Mouse (Mus musculus) CH12.LX (cell line): ENCODE measurements around the gene Hnrnpul1. TPM values are rescaled to one million over a fixed set of nuclear protein-coding genes. Genes with fewer than 3 reads are reported as not detected.

Experiments
- DNase-seq: peaks from one replicate; pipeline ENCODE4 v3.0.0-alpha.2; 2013; ENCODE audit errors: extremely low read depth
- H3K27ac ChIP-seq: 2 replicates; pipeline ENCODE4 v1.5.1; 2012; ENCODE audit warnings: low read depth, mild to moderate bottlenecking, control low read depth, moderate library complexity; ENCODE audit not compliant: insufficient read depth
- H3K27me3 ChIP-seq: replicated peaks from 2 replicates; pipeline ENCODE3; 2012; ENCODE audit warnings: inconsistent platforms
- H3K36me3 ChIP-seq, 2 experiments: replicated peaks in 1 of 2; 2 replicates each; pipeline versions ENCODE3 to v1.6.1; 2012; ENCODE audit warnings: inconsistent platforms in 1 of 2, low read length in 1 of 2, mild to moderate bottlenecking in 1 of 2, mixed read lengths in 1 of 2, moderate library complexity in 1 of 2; ENCODE audit not compliant: control insufficient read depth in 1 of 2, insufficient read depth in 1 of 2
- H3K4me1 ChIP-seq, 2 experiments: 2 replicates each; pipeline ENCODE4 v1.6.1; 2012; ENCODE audit warnings: inconsistent platforms in 1 of 2, moderate library complexity in 1 of 2; ENCODE audit not compliant: insufficient read depth in 2 of 2, control insufficient read depth in 1 of 2
- H3K4me2 ChIP-seq: 2 replicates; pipeline ENCODE4 v1.6.1; 2012; ENCODE audit warnings: low read depth, mild to moderate bottlenecking, control low read depth; ENCODE audit not compliant: poor library complexity, insufficient read depth, severe bottlenecking
- H3K4me3 ChIP-seq, 3 experiments: fragments of 150-350 bp in 1 of 3; sonication (generic) in 1 of 3; replicated peaks in 1 of 3; 2 replicates each; pipeline versions ENCODE3 to v1.5.1; 2011 to 2012; ENCODE audit warnings: low read depth in 2 of 3, low read length in 2 of 3, mild to moderate bottlenecking in 2 of 3, moderate library complexity in 2 of 3, control low read depth in 1 of 3, improper control_type of control experiment in 1 of 3, inconsistent platforms in 1 of 3, mixed read lengths in 1 of 3; ENCODE audit not compliant: poor library complexity in 1 of 3
- H3K79me2 ChIP-seq: replicated peaks from 2 replicates; pipeline ENCODE4 v1.6.1; 2012; ENCODE audit warnings: mild to moderate bottlenecking, moderate library complexity; ENCODE audit not compliant: control insufficient read depth, poor library complexity, insufficient read depth, severe bottlenecking; ENCODE audit errors: extremely low read depth
- H3K9ac ChIP-seq: 2 replicates; pipeline ENCODE4 v1.6.1; 2012; ENCODE audit warnings: low read depth, mild to moderate bottlenecking, control low read depth, moderate library complexity; ENCODE audit not compliant: insufficient read depth
- H3K9me3 ChIP-seq: replicated peaks from 2 replicates; pipeline ENCODE3; 2012; ENCODE audit warnings: low read length, inconsistent platforms, mixed read lengths
- BHLHE40 ChIP-seq: IDR thresholded peaks from 2 replicates; pipeline ENCODE4 v1.6.1; 2011; ENCODE audit warnings: mild to moderate bottlenecking, low read depth, low read length, improper control_type of control experiment
- CHD2 ChIP-seq: IDR thresholded peaks from 2 replicates; pipeline ENCODE4 v1.6.1; 2011; ENCODE audit warnings: low read length, improper control_type of control experiment
- CTCF ChIP-seq, 2 experiments: IDR thresholded peaks in 1 of 2; conservative IDR thresholded peaks in 1 of 2; 2 replicates each; pipeline ENCODE4 v1.5.1; 2011 to 2012; ENCODE audit warnings: low read depth in 2 of 2, low read length in 2 of 2, improper control_type of control experiment in 1 of 2, inconsistent platforms in 1 of 2, mild to moderate bottlenecking in 1 of 2, moderate library complexity in 1 of 2
- E2F4 ChIP-seq: IDR thresholded peaks from 2 replicates; pipeline ENCODE4 v1.6.1; 2011; ENCODE audit warnings: low read depth, low read length, improper control_type of control experiment; ENCODE audit not compliant: insufficient replicate concordance
- ELF1 ChIP-seq: IDR thresholded peaks from 2 replicates; pipeline ENCODE4 v1.6.1; 2014; ENCODE audit warnings: low read depth, mild to moderate bottlenecking, inconsistent platforms, low read length, improper control_type of control experiment
- EP300 ChIP-seq: IDR thresholded peaks from 2 replicates; pipeline ENCODE4 v1.6.1; 2011; ENCODE audit warnings: low read length, improper control_type of control experiment
- GABPA ChIP-seq: IDR thresholded peaks from 2 replicates; pipeline ENCODE4 v1.6.1; 2012; ENCODE audit warnings: low read depth, low read length, improper control_type of control experiment, inconsistent platforms; ENCODE audit not compliant: insufficient replicate concordance
- HCFC1 ChIP-seq: IDR thresholded peaks from 2 replicates; pipeline ENCODE4 v1.6.1; 2012; ENCODE audit warnings: low read depth, mild to moderate bottlenecking, inconsistent platforms, low read length, improper control_type of control experiment
- IRF4 ChIP-seq: IDR thresholded peaks from 2 replicates; pipeline ENCODE4 v1.6.1; 2014; ENCODE audit warnings: low read depth, mild to moderate bottlenecking, inconsistent platforms, low read length, improper control_type of control experiment
- JUN ChIP-seq: IDR thresholded peaks from 2 replicates; pipeline ENCODE4 v1.6.1; 2011; ENCODE audit warnings: low read depth, mild to moderate bottlenecking, low read length, improper control_type of control experiment, moderate library complexity; ENCODE audit not compliant: insufficient read depth
- JUND ChIP-seq: conservative IDR thresholded peaks from 2 replicates; pipeline ENCODE4 v1.6.1; 2011; ENCODE audit warnings: low read depth, low read length, improper control_type of control experiment
- KAT2A ChIP-seq: IDR thresholded peaks from 2 replicates; pipeline ENCODE4 v1.6.1; 2012; ENCODE audit warnings: low read length, improper control_type of control experiment, inconsistent platforms; ENCODE audit not compliant: insufficient replicate concordance
- MAX ChIP-seq: IDR thresholded peaks from 2 replicates; pipeline ENCODE4 v1.6.1; 2011; ENCODE audit warnings: low read length, improper control_type of control experiment
- MAZ ChIP-seq: IDR thresholded peaks from 2 replicates; pipeline ENCODE4 v1.6.1; 2012; ENCODE audit warnings: low read depth, mild to moderate bottlenecking, inconsistent platforms, low read length, improper control_type of control experiment, moderate library complexity
- MEF2A ChIP-seq: IDR thresholded peaks from 2 replicates; pipeline ENCODE4 v1.6.1; 2014; ENCODE audit warnings: low read depth, mild to moderate bottlenecking, inconsistent platforms, low read length, improper control_type of control experiment, borderline replicate concordance
- MYC ChIP-seq: IDR thresholded peaks from 2 replicates; pipeline ENCODE4 v1.6.1; 2011; ENCODE audit warnings: low read depth, mild to moderate bottlenecking, improper control_type of control experiment, low read length
- NELFE ChIP-seq: IDR thresholded peaks from 2 replicates; pipeline ENCODE4 v1.6.1; 2011; ENCODE audit warnings: low read depth, low read length, improper control_type of control experiment
- NRF1 ChIP-seq: IDR thresholded peaks from 2 replicates; pipeline ENCODE4 v1.6.1; 2014; ENCODE audit warnings: low read depth, mild to moderate bottlenecking, inconsistent platforms, low read length, improper control_type of control experiment, moderate library complexity
- POLR2A ChIP-seq: IDR thresholded peaks from 2 replicates; pipeline ENCODE4 v1.6.1; 2011; ENCODE audit warnings: low read depth, mild to moderate bottlenecking, improper control_type of control experiment, low read length
- POLR2AphosphoS2 ChIP-seq: IDR thresholded peaks from 2 replicates; pipeline ENCODE4 v1.6.1; 2011; ENCODE audit warnings: low read depth, low read length, improper control_type of control experiment
- RAD21 ChIP-seq: IDR thresholded peaks from 2 replicates; pipeline ENCODE4 v1.6.1; 2011; ENCODE audit warnings: low read depth, mild to moderate bottlenecking, low read length, improper control_type of control experiment, moderate library complexity
- RCOR1 ChIP-seq: conservative IDR thresholded peaks from 2 replicates; pipeline ENCODE4 v1.6.1; 2012; ENCODE audit warnings: low read depth, mild to moderate bottlenecking, inconsistent platforms, low read length, improper control_type of control experiment
- SIN3A ChIP-seq: IDR thresholded peaks from 2 replicates; pipeline ENCODE4 v1.6.1; 2012; ENCODE audit warnings: low read length, improper control_type of control experiment, inconsistent platforms
- SMC3 ChIP-seq: IDR thresholded peaks from 2 replicates; pipeline ENCODE4 v1.6.1; 2011; ENCODE audit warnings: low read depth, low read length, improper control_type of control experiment
- TBP ChIP-seq: conservative IDR thresholded peaks from 2 replicates; pipeline ENCODE4 v1.6.1; 2011; ENCODE audit warnings: low read depth, low read length, improper control_type of control experiment
- TCF12 ChIP-seq: IDR thresholded peaks from 2 replicates; pipeline ENCODE4 v1.6.1; 2014; ENCODE audit warnings: low read depth, mild to moderate bottlenecking, inconsistent platforms, low read length, improper control_type of control experiment
- ZC3H11A ChIP-seq: IDR thresholded peaks from 2 replicates; pipeline ENCODE4 v1.6.1; 2012; ENCODE audit warnings: low read depth, mild to moderate bottlenecking, inconsistent platforms, low read length, improper control_type of control experiment
- ZKSCAN1 ChIP-seq: IDR thresholded peaks from 2 replicates; pipeline ENCODE4 v1.6.1; 2012; ENCODE audit warnings: low read depth, inconsistent platforms, low read length, improper control_type of control experiment, borderline replicate concordance
- ZMIZ1 ChIP-seq: IDR thresholded peaks from 2 replicates; pipeline ENCODE4 v1.6.1; 2012; ENCODE audit warnings: low read depth, mild to moderate bottlenecking, inconsistent platforms, low read length, improper control_type of control experiment
- ZNF384 ChIP-seq: IDR thresholded peaks from 2 replicates; pipeline ENCODE4 v1.6.1; 2012; ENCODE audit warnings: low read depth, low read length, improper control_type of control experiment, inconsistent platforms
- dilution Hi-C: fragments of 300-500 bp; cut with MboI; formaldehyde crosslinking; loops from 2 replicates; pipeline ENCODE4 v1.14.3; 2020; ENCODE audit warnings: low sequenced_read_pairs; ENCODE audit not compliant: extremely low pct_unique_long_range_greater_than_20kb, extremely low pct_ligation_motif_present
- in situ Hi-C: fragments of 300-500 bp; cut with MboI; formaldehyde crosslinking; loops from 3 replicates; pipeline ENCODE4 v1.14.3; 2019; ENCODE audit warnings: low sequenced_read_pairs, low pct_ligation_motif_present, low pct_unique_long_range_greater_than_20kb, mixed read lengths
- polyA plus RNA-seq: library from polyadenylated mRNA; unstranded; fragments of >175 nt; gene quantifications from 2 replicates; pipeline ENCODE4 v1.2.1, GENCODE M21; 2012; ENCODE audit warnings: low read depth; ENCODE audit not compliant: insufficient read length
- total RNA-seq, 2 experiments: library from RNA; depleted of rRNA; stranded (reverse); fragments of 300-350 nt in 1 of 2; fragments of >200 nt in 1 of 2; gene quantifications; 2 replicates each; pipeline ENCODE4 v1.2.3; 2012 to 2014

Hnrnpul1 gene
- total RNA-seq (2012; rRNA removed) (67.6 and 72.2 TPM in 2 replicates), total RNA-seq (2014; rRNA removed) (44.7 and 52.6 TPM in 2 replicates), polyA plus RNA-seq (155 and 188 TPM in 2 replicates)

- H3K27ac ChIP-seq: peak within 1 kb of the TSS; percentile 97
- peaks cover 7 to 25% of the 10 kb centered on the region in 2 experiments for H3K36me3 ChIP-seq
- TF ChIP-seq POLR2A (peak; percentile 57), TCF12 (peak; percentile 50; the same call in 1 of the 2 replicates), SIN3A (peak; percentile 66; the same call in 1 of the 2 replicates), MAX (peak; percentile 71; the same call in 1 of the 2 replicates), MAZ (peak; percentile 75), MEF2A (peak; percentile 28; the same call in 1 of the 2 replicates), RAD21 (no peak), IRF4 (peak; percentile 45; the same call in 1 of the 2 replicates), JUN (no peak), KAT2A (peak; percentile 74; the same call in 1 of the 2 replicates), SMC3 (no peak), MYC (peak; percentile 55; the same call in 1 of the 2 replicates), CTCF (conservative IDR thresholded peaks at IDR 0.05 in 1 of 2, IDR thresholded peaks at IDR 0.05 in 1 of 2; ENCODE audit: low read depth in 2 of 2, low read length in 2 of 2) (peak in 1 of 2 experiments; percentile 39; a peak in 2 of 4 replicates), BHLHE40 (peak; percentile 25), NELFE (peak; percentile 80), TBP (peak; percentile 35; the same call in 1 of the 2 replicates), JUND (no peak), ZKSCAN1 (no peak), GABPA (peak; percentile 94), RCOR1 (peak; percentile 60; the same call in 1 of the 2 replicates), E2F4 (peak; percentile 97), NRF1 (peak; percentile 69), POLR2AphosphoS2 (no peak), ZMIZ1 (peak; percentile 66), ZC3H11A (no peak), ZNF384 (0 out of 2 replicates have a peak, but pooled peaks have one; percentile 6), ELF1 (peak; percentile 65), CHD2 (peak; percentile 64), HCFC1 (peak; percentile 68), EP300 (0 out of 2 replicates have a peak, but pooled peaks have one; percentile 10)
- peak within 1 kb of the TSS; percentile 69 to 95 (median 94) for H3K4me3 ChIP-seq
- H3K9me3 ChIP-seq: no peaks in the 10 kb centered on the region
- H3K4me2 ChIP-seq: peak within 1 kb of the TSS; percentile 89
- peaks cover 5 to 32% of the 10 kb centered on the region in 2 experiments; a peak in 3 of 4 replicates for H3K4me1 ChIP-seq
- peak; percentile 99 for DNase-seq
- H3K79me2 ChIP-seq: peaks cover 44% of the 10 kb centered on the region
- dilution Hi-C loops: no loop called here
- H3K9ac ChIP-seq: peak within 1 kb of the TSS; percentile 100
- in situ Hi-C loops: loop anchor here (5.0 kb wide), 2 partner anchors 38 to 52 kb away; partner anchors contain the start of gene Ccdc97
- H3K27me3 ChIP-seq: peaks cover 31% of the 10 kb centered on the region
These were observed at the start of gene Hnrnpul1 for GRCm38 (mm10) chr7:25754738-25755467. Gene Hnrnpul1, minus strand, starts transcription at chr7:25754757.
